Mouse (Mus musculus): Measurements from ENCODE around the gene Rnd2.
"Not testable (repeated sequence)": the region's sequence is repeated elsewhere in the genome, so short reads cannot be mapped to it uniquely, and the experiment has no call there.

Rnd2 gene

DNA sequence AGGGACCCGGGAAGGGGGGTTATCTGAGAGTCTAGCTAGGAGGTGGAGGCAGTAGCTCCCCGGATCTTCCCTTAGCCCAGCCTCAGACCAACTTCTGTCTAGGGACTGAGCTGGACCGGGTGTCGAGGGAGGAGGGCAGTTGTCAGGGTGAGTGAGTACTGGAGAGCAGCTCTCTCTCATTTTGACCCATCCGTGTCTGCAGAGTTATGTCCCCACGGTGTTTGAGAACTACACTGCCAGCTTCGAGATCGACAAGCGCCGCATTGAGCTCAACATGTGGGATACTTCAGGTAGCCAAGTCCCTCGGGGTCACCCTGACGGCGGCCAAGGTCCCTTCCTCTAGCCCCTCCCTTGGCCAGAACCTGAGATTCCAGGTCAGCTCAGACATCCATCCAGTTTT is 3.9 kb downstream of the Rnd2 start:
- DNase-seq (ENCODE audit: low spot score in 2 of 2), result no peak

DNA sequence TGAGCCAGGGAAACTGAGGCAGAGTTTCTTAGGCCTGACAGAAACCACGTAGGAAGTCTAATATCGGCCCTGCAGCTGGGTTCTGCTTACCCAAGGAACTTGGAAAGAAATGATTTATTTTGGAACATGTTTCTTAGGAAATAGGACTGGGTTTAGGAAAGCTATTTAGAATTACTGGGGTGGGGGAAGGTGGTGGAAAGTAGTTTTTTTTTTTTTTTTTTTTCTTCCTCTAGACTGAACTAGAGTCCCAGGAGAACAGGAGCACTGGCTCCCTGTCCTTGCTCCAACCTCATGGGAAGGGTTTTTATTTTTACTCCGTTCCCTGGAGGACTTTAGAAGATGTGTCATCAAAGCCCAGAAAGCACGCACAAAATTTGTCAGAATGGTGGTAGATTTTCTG is 4.4 kb downstream of the Rnd2 start:
- no peak for DNase-seq (ENCODE audit: low spot score in 2 of 2)

- DNase-seq (ENCODE audit: low spot score in 2 of 2), result no peak
These were observed 5.4 kb downstream of the Rnd2 start for GRCm38 (mm10) chr11:101470206-101470605.

DNA sequence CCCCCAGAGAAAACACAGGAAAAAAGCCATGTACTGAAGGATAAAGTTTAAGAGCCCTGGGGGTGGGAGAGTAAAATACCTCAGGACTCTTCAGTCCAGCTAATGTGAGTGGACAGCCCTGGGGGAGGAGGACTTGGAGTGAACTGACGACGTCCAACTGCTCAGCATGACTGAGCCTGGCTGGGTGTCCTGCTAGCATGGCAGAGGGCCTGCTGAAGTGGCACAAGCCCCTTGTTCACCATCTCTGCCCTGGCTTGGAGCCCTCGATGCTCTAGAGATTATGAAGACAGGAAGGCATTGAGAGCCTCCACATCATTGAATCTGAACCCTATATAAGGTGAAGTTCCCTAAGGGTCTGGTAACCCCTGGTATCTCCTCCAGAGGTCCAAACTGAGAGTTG is 7.1 kb downstream of the Rnd2 start:
- DNase-seq (ENCODE audit: low spot score in 2 of 2), result no peak

DNA sequence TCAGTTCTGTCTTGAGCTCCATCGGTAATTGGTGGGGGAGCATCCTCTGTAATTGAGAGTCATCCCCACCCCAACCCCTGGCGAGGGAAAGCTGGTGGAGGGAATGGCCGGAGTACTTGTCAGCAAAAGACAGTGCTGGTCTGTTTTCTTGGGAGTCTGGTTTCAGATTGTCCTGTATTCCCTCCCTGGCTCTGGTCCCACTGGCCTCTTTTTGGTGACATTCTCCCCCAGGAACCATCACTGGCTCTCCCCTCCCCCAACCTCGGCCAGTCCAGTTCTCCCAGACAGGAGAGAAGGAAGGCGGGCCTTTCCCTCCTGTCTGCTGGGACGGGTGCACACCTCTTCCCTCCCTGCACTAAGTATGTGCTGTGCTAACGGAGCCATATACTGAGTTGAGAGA is 7.5 kb downstream of the Rnd2 start:
- peak; percentile 72 to 79 for DNase-seq (ENCODE audit: low spot score in 2 of 2)

DNA sequence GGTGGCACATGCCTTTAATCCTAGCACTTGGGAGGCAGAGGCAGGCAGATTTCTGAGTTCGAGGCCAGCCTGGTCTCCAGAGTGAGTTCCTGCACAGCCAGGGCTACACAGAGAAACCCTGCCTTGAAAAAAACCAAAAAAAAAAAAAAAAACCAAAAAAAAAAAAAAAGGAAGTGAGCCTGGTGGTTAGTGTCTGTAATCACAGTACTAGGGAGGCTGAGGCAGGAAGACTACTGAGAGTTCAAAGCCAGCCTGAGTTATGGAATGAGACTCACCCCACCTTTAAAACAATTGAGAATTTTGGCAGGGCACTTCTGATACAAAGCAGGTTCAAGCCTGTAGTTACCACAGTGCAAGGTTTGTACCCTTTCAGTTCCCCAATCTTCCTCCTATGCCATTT is 8.9 kb downstream of the Rnd2 start:
- DNase-seq (ENCODE audit: low spot score in 2 of 2), result not testable (repeated sequence)

DNA sequence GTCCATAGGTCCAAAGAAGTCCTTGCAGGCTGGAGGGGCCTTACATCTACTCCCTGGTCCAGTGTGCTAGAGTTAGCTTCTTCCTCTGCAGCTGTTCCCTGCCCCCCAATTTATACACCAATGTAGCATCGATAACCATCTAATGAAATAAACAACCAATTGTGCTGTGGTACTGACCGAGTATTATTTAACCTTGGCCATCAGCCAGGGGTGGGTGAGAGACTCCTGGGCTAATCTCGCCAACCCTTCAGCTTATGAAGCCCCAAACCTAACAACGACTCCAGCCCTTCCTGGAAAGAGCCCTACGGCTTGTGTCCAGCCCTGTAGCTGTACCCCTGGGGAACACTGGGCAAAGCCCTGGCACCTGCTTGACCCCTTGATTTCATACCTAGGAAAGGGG is 9.5 kb downstream of the Rnd2 start:
- no peak for DNase-seq (ENCODE audit: low spot score in 2 of 2)

DNA sequence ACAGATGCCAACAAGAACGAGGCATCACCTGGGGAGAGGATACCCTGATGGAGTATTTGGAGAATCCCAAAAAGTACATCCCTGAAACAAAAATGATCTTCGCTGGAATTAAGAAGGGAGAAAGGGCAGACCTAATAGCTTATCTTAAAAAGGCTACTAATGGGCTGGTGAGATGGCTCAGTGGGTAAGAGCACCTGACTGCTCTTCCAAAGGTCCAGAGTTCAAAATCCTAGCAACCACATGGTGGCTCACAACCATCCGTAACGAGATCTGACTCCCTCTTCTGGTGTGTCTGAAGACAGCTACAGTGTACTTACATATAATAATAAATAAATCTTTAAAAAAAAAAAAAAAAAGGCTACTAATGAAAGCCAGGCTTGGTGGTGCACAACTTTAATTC is 11.6 kb downstream of the Rnd2 start:
- DNase-seq (ENCODE audit: low spot score in 2 of 2), result not testable (repeated sequence)

DNA sequence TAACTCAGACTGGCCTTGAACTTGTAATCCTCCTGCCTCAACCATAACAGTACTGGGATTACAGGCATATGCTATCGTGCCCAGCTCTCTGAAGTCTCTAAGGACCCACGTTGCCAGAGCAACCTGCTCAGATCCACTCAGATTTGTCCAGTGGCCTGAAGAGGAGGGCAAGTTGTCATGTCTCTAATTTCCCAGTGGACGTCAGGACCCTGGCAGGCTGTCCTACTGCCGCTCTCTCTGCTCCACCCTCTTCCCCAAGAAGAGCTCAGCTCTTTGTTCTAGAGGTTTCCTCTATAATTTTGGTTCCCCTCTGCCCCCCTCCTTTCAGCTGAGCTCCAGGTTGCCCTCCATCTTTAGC is 12.4 kb downstream of the Rnd2 start:
- DNase-seq (ENCODE audit: low spot score in 2 of 2), result no peak

GRCm38 (mm10) chr11:101477552-101478211 is 12.9 kb downstream of the Rnd2 start:
- DNase-seq (ENCODE audit: low spot score in 2 of 2), result no peak

DNA sequence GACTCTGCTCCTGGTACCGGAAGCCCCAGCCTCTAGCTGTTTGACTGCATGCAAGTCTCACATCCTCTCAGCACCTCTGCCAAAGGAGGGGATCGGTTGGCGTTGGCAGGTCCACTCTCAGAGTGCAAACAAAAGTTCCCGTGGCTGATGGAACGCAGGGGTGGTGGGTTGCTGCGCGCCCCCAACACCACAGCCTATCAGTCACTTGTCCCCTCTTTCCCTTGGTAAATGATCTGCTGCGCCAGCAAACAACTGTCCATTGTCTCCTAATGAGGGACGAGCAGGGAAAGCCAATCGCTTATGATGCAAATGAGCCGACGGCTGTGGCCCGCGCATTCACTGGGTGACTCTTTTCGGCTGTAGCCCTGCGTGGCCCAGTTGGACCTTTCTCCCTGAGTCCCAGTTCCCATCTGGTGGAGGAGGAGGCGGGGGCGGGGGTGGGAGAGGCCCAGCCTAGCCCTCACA is 14.4 kb downstream of the Rnd2 start:
- peak; percentile 52 to 61 for DNase-seq (ENCODE audit: low spot score in 2 of 2)

DNA sequence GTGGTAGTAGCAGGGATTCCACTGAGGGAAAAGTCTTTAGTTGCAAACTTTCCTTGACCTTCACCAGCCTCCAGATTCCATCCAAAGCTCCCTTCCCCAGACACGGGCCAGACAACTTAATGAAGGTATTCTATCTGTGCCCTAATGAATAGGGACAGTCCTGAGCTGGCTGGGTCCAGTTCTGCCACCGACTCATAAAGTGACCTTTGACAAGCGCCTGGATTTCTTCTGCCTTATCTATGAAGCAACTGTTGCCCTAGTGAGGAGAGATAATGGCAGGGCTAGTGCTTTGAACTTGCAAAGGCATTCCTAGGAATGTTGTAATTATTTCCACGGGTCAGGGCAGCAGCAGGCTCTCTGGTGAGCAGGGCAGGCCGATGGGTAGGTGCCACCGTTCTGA is 16.1 kb downstream of the Rnd2 start:
- no peak for DNase-seq (ENCODE audit: low spot score in 2 of 2)

GRCm38 (mm10) chr11:101483804-101484203 is 19.0 kb downstream of the Rnd2 start:
- no peak for DNase-seq (ENCODE audit: low spot score in 2 of 2)

GRCm38 (mm10) chr11:101484245-101484644 is 19.4 kb downstream of the Rnd2 start:
- DNase-seq (ENCODE audit: low spot score in 2 of 2), result no peak

- no peak for DNase-seq (ENCODE audit: low spot score in 2 of 2)
These were observed 20.0 kb downstream of the Rnd2 start for GRCm38 (mm10) chr11:101484814-101485213.

- DNase-seq (ENCODE audit: low spot score in 2 of 2), result no peak
These were observed 20.8 kb downstream of the Rnd2 start for GRCm38 (mm10) chr11:101485509-101486028.

GRCm38 (mm10) chr11:101486126-101486525 is 21.3 kb downstream of the Rnd2 start:
- no peak for DNase-seq (ENCODE audit: low spot score in 2 of 2)

- DNase-seq (ENCODE audit: low spot score in 2 of 2), result peak in 1 of 2 experiments; percentile 38
These were observed 41.5 kb downstream of the Rnd2 start for GRCm38 (mm10) chr11:101506269-101506780.

- no peak for DNase-seq (ENCODE audit: low spot score in 2 of 2)
These were observed 42.3 kb downstream of the Rnd2 start for GRCm38 (mm10) chr11:101507090-101507489.

GRCm38 (mm10) chr11:101518937-101519336 is 54.1 kb downstream of the Rnd2 start:
- peak; percentile 34 for DNase-seq (ENCODE audit: low spot score in 2 of 2)

DNA sequence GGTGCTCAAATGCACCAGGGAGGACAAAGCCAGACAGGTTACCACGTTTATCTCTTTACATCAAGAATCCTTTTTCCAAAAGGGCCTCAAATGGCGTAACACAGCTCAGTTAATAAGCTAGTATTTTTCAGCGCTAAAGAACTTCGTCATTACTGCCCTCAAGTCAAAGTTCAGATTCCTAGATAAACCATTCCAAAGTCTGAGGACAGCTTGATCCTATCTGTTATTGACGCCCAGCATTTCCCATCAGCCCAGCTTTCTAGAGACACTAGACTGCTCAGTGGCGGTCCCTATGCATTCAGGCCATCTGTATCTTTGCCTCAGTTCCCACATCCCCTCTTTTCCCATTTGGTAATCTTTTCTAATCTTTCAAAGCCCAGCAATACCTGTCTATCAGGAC is 54.6 kb downstream of the Rnd2 start:
- no peak for DNase-seq (ENCODE audit: low spot score in 2 of 2)

All from right cerebral cortex, postnatal 10 days (tissue).